Mouse (Mus musculus) cerebellum, postnatal 36 days (tissue): ENCODE data around the gene Zswim1.
"Not testable (repeated sequence)": the region's sequence is repeated elsewhere in the genome, so short reads cannot be mapped to it uniquely, and the experiment has no call there.

Experiments used
- DNase-seq, 2 experiments: peaks; one replicate each; pipeline ENCODE4 v3.0.0; 2021 to 2022; ENCODE audit warnings: mixed read lengths in 2 of 2

Gene Zswim1

GRCm38 (mm10) chr2:164831029-164831428, 8.5 kb downstream of the Zswim1 start:
- no peak for DNase-seq

- peak in 1 of 2 experiments; percentile 46 for DNase-seq
Observed at GRCm38 (mm10) chr2:164832032-164832747, 9.7 kb downstream of the Zswim1 start.

- peak; percentile 71 to 77 for DNase-seq
Observed at GRCm38 (mm10) chr2:164832748-164833301, 10.3 kb downstream of the Zswim1 start, which contains the start of gene Ctsa. Gene Ctsa (plus strand): TSS chr2:164832873.

GRCm38 (mm10) chr2:164833314-164833959, 11.0 kb downstream of the Zswim1 start, which contains the start of gene Neurl2:
Gene Neurl2 (minus strand): TSS chr2:164833456.
- peak; percentile 89 to 94 for DNase-seq

- DNase-seq = no peak
Observed at GRCm38 (mm10) chr2:164834531-164834930, 12.0 kb downstream of the Zswim1 start.

GRCm38 (mm10) chr2:164835164-164835563, 12.7 kb downstream of the Zswim1 start:
- no peak for DNase-seq

GRCm38 (mm10) chr2:164845782-164846181, 23.3 kb downstream of the Zswim1 start:
- DNase-seq = no peak

- no peak for DNase-seq
Observed at GRCm38 (mm10) chr2:164850061-164850460, 27.6 kb downstream of the Zswim1 start.

- not testable (repeated sequence) for DNase-seq
Observed at GRCm38 (mm10) chr2:164855572-164855971, 33.1 kb downstream of the Zswim1 start.

GRCm38 (mm10) chr2:164856309-164857100, 34.0 kb downstream of the Zswim1 start:
- DNase-seq = peak in 1 of 2 experiments; percentile 30

GRCm38 (mm10) chr2:164857101-164857821, 34.8 kb downstream of the Zswim1 start, which contains the start of gene Pltp:
Gene Pltp (minus strand): TSS chr2:164857711.
- peak in 1 of 2 experiments; percentile 33 for DNase-seq

- DNase-seq = no peak
Observed at GRCm38 (mm10) chr2:164857842-164858553, 35.5 kb downstream of the Zswim1 start.

- no peak for DNase-seq
Observed at GRCm38 (mm10) chr2:164859155-164859554, 36.7 kb downstream of the Zswim1 start.

- no peak for DNase-seq
Observed at GRCm38 (mm10) chr2:164859640-164860432, 37.4 kb downstream of the Zswim1 start.

- DNase-seq = no peak
Observed at GRCm38 (mm10) chr2:164861094-164861493, 38.6 kb downstream of the Zswim1 start.

- no peak for DNase-seq
Observed at GRCm38 (mm10) chr2:164862179-164862861, 39.8 kb downstream of the Zswim1 start.

- DNase-seq = not testable (repeated sequence)
Observed at GRCm38 (mm10) chr2:164863411-164863810, 40.9 kb downstream of the Zswim1 start.

GRCm38 (mm10) chr2:164864593-164864992, 42.1 kb downstream of the Zswim1 start:
- no peak for DNase-seq

GRCm38 (mm10) chr2:164866741-164867551, 44.5 kb downstream of the Zswim1 start:
- DNase-seq = no peak
